Mouse (Mus musculus): ENCODE data around the gene Stk16.

DNA sequence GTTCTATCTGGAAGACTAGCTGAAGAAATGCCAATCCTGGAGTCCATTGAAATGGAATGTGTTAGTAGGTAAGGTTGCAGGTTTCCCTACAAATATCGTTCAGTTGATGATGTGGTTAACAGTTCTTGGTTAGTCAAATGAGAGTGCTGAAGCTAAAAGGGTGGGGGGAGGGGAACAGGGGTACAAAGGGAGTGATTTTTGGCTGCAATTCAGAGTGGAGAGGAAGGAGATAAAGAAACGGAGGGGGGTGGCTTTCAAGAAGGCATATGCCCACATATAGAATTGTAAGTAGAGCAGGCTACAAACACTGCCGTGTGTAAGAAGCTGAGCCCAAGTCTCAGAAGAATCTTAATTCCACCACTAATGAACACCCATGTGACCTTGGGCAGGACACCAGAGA lies 14.8 kb downstream of the Stk16 start:
- no peak for TF ChIP-seq POLR2A (IDR thresholded peaks at IDR 0.05; ENCODE audit: borderline replicate concordance, extremely low read depth, low read depth, low read length)
- no peak for TF ChIP-seq CTCF (IDR thresholded peaks at IDR 0.05; ENCODE audit: insufficient read depth, low read length)
